Mouse (Mus musculus): ENCODE data around the gene Macf1.

Gene Macf1

GRCm38 (mm10) chr4:123404056-123404455 lies 280.1 kb downstream of the Macf1 start:
- peak; percentile 29 for DNase-seq (ENCODE audit: low spot score)

- no peak for DNase-seq (ENCODE audit: low spot score)
Observed at GRCm38 (mm10) chr4:123402244-123402643, 281.9 kb downstream of the Macf1 start.

GRCm38 (mm10) chr4:123401265-123401664 lies 282.9 kb downstream of the Macf1 start:
- no peak for DNase-seq (ENCODE audit: low spot score)

- DNase-seq (ENCODE audit: low spot score) = no peak
Observed at GRCm38 (mm10) chr4:123397643-123398434, 286.3 kb downstream of the Macf1 start.

GRCm38 (mm10) chr4:123397049-123397448 lies 287.1 kb downstream of the Macf1 start:
- DNase-seq (ENCODE audit: low spot score) = no peak

GRCm38 (mm10) chr4:123395435-123396000 lies 288.6 kb downstream of the Macf1 start:
- no peak for DNase-seq (ENCODE audit: low spot score)

GRCm38 (mm10) chr4:123394878-123395277 lies 289.3 kb downstream of the Macf1 start:
- DNase-seq (ENCODE audit: low spot score) = no peak

GRCm38 (mm10) chr4:123394269-123394668 lies 289.9 kb downstream of the Macf1 start:
- no peak for DNase-seq (ENCODE audit: low spot score)

GRCm38 (mm10) chr4:123393004-123393403 lies 291.2 kb downstream of the Macf1 start:
- DNase-seq (ENCODE audit: low spot score) = no peak

GRCm38 (mm10) chr4:123392187-123392586 lies 292.0 kb downstream of the Macf1 start:
- no peak for DNase-seq (ENCODE audit: low spot score)

- DNase-seq (ENCODE audit: low spot score) = no peak
Observed at GRCm38 (mm10) chr4:123385028-123385427, 299.1 kb downstream of the Macf1 start.

GRCm38 (mm10) chr4:123383173-123383572 lies 301.0 kb downstream of the Macf1 start:
- no peak for DNase-seq (ENCODE audit: low spot score)

- DNase-seq (ENCODE audit: low spot score) = no peak
Observed at GRCm38 (mm10) chr4:123382051-123382450, 302.1 kb downstream of the Macf1 start.

- DNase-seq (ENCODE audit: low spot score) = no peak
Observed at GRCm38 (mm10) chr4:123381598-123381997, 302.6 kb downstream of the Macf1 start.

GRCm38 (mm10) chr4:123376031-123376430 lies 308.1 kb downstream of the Macf1 start:
- no peak for DNase-seq (ENCODE audit: low spot score)

- no peak for DNase-seq (ENCODE audit: low spot score)
Observed at GRCm38 (mm10) chr4:123374316-123375008, 309.7 kb downstream of the Macf1 start.

- DNase-seq (ENCODE audit: low spot score) = no peak
Observed at GRCm38 (mm10) chr4:123363555-123363954, 320.6 kb downstream of the Macf1 start.

- DNase-seq (ENCODE audit: low spot score) = no peak
Observed at GRCm38 (mm10) chr4:123360771-123361170, 323.4 kb downstream of the Macf1 start.

GRCm38 (mm10) chr4:123358613-123359012 lies 325.5 kb downstream of the Macf1 start:
- DNase-seq (ENCODE audit: low spot score) = no peak

- no peak for DNase-seq (ENCODE audit: low spot score)
Observed at GRCm38 (mm10) chr4:123355941-123356340, 328.2 kb downstream of the Macf1 start.

GRCm38 (mm10) chr4:123353271-123353877 lies 330.8 kb downstream of the Macf1 start:
- DNase-seq (ENCODE audit: low spot score) = no peak

- no peak for DNase-seq (ENCODE audit: low spot score)
Observed at GRCm38 (mm10) chr4:123343471-123343789, 340.7 kb downstream of the Macf1 start.

Measured in ovary, postnatal 36 days (tissue).